Mouse (Mus musculus) left cerebral cortex, adult 6 months (tissue): ENCODE results near the gene Dclre1c. TPM values are rescaled to one million over a fixed set of nuclear protein-coding genes. Genes with fewer than 3 reads are reported as not detected.

Source experiments
- long read RNA-seq, 2 experiments: library from polyadenylated mRNA; unstranded; transcript quantifications; one replicate each; pipeline ENCODE4 v2.0.0; 2019 to 2020
- polyA plus RNA-seq: library from polyadenylated mRNA; unstranded; fragments of <200 nt; fragmentation: Nextera tagmentation; gene quantifications from 2 replicates; pipeline ENCODE4 v1.2.3, GENCODE M21; 2021

Dclre1c gene
- 3.8 TPM in 2 replicates for polyA plus RNA-seq
- long read RNA-seq, experiment 1, full-length matches to known transcripts = 18 of 29 reads
- long read RNA-seq, experiment 1, partial matches to known transcripts = 0 of 29 reads
- long read RNA-seq, experiment 1, other reads (novel, unspliced or antisense) = 11 of 29 reads
- long read RNA-seq, experiment 2, partial matches to known transcripts = 1 of 7 reads
- long read RNA-seq, experiment 2, other reads (novel, unspliced or antisense) = 2 of 7 reads

DNA sequence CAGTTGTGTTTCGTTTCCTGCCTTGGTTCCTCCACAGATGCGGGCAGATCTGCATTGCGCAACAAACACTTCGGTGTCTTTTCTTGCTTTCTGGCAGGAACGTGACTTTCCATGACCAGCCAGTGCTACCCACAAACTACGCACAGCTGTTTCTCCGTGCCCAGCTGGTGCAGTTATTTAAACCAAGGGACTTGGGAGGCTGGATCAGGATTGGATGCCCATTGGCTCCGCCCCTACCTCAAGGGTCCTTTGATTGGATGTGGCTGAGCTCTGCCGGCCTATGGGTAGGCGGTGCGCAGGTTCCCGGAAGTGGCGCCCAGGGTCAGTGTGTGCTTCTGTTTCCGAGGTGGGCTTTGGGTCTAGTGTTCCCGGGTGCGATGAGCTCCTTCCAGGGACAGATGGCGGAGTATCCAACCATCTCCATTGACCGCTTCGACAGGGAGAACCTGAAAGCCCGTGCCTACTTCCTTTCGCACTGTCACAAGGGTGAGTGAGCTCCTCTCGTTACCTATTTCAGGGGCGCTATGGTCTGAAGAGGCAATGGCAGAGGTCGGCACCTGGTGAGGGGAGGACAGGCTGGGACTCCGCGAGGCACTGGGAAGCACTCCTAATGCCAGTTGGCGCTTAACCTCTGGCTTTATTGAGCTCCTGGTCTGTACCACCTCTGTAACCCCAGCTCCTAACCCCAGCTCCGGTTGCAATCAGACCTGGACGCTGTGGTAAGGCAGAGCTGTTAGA, at the start of gene Dclre1c:
Gene Dclre1c, plus strand, starts transcription at position 291 of the 738 bp plus-strand sequence.

DNA sequence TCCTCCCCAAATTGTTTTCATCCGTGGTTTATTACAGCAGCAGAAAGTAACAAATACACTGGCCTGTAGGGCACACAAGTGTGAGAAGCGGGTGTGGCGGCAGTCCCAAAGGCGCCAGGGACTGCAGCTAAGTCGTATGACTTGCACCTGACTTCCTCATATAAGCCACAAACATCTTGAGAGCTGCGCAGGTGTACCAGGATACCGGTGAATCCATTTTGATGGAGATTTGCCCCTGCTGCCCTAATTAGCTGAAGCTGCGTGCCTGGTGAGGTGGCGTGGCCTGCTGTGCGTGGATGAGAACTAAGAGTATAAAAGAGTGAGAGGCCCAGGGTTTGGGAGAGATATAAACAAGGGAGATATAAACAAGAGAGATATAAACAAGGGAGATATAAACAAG, 26.8 kb upstream of the Dclre1c start, which contains the start of gene Olah:
Gene Olah, minus strand, starts transcription at position 101 of the 400 bp plus-strand sequence.

DNA sequence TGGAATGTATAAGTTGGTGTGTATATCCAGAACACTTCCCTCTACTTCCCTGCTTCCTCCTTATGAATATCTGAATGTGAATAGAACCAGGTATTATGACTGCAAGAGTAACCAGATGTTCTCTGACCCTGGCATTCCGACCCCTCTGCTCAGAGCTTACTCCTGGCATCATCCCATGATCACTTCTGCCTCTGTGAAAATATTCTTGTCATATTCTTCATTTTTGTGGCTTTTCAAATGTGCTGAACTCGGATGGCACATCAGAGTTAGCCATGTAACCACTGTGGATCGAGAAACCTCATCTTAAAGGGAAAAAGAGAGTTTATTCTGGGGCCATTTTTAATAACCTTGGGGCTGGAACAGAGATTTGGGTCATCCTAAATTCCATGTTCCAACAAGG, 1.4 kb upstream of the Dclre1c start, which contains the start of gene Meig1:
Gene Meig1, minus strand, starts transcription at position 101 of the 400 bp plus-strand sequence.

DNA sequence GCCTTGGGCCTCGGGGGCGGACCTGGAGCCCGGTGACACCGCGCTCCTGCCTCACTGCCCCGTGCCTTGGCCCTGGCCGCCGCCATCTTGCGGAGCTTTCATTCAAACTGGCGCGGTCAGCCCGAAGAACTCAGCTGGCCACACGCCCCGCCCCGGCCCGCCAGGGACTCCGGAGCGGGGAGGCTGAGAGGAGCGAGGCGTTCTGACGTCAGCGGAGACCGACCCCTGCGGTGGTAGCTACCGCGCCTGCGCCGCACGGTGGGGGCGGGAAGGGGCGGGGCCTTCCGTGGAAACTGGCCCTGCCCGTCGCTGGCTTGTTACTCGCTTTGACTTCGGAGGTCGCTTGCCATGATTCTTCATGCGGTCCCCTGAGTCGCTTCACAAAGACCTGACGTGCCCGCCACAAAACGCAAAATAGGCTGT, 50.9 kb downstream of the Dclre1c start, which contains the start of gene Suv39h2:
Gene Suv39h2, minus strand, starts transcription at position 171 of the 423 bp plus-strand sequence.

DNA sequence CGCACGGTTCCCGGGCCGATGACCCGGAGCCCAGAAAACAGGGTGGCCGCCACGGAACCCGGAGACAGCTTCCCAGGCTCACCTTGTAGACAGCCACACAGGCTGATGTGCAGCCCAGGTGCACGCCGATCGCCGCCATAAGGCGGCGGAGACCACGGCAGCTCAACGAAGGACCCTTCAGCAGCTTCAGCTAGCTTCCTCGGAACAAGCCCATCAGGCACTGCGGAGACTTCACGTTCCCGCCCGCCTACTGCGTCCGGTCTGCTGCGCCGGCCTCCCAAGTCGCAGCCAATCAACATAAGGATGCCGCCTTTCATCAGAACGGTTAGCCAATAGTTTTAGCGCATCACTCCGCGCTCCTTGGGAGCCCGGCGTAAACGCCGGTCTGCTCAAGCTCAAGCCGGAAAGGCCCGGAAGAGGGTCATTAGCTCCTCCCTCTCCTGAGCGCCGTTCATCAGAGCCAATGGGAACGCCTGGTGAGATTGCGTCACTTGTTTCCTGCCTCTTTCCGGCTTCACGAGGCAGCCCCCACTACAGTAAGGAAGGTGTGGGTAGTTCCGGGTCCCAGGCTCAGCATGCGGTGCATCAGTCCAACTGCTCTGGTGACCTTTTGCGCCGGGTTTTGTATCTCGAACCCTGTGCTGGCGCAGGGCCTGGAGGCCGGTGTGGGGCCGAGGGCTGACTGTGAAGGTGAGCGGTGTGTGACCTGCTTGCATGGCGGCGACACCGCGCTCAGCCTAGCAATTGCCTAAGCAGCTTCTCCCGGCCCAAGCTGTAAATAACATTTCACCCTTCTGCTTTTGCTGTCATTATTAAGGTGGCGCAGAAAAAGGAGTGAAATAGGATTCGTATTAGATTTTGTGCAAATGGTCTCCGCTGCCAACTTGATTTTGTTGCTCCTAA, 88.9 kb downstream of the Dclre1c start, which contains the start of the genes Gm45902, Hspa14 and Cdnf:
Gene Gm45902, minus strand, starts transcription at position 239 of the 903 bp plus-strand sequence.
Gene Hspa14, minus strand, starts transcription at position 263 of the 903 bp plus-strand sequence.
Gene Cdnf, plus strand, starts transcription at position 479 of the 903 bp plus-strand sequence.

Other genes starting within 250 kb of the Dclre1c start
- 90.1 and 160 TPM in 2 replicates for gene Nmt2, start 139.9 kb upstream of the Dclre1c start, polyA plus RNA-seq
- gene Rpp38, start 91.5 kb upstream of the Dclre1c start, polyA plus RNA-seq = 13.9 and 14.6 TPM in 2 replicates
- 1.3 and 2.3 TPM in 2 replicates for gene Acbd7, start 88.0 kb upstream of the Dclre1c start, polyA plus RNA-seq
- not detected in 2 replicates for gene Olah, start 26.9 kb upstream of the Dclre1c start, polyA plus RNA-seq
- 15.8 and 16.0 TPM in 2 replicates for gene Meig1, start 1.5 kb upstream of the Dclre1c start, polyA plus RNA-seq
- gene Suv39h2, start 50.9 kb downstream of the Dclre1c start, polyA plus RNA-seq = 1.3 and 3.8 TPM in 2 replicates
- 0.49 and 0.56 TPM in 2 replicates for gene Gm45902, start 88.7 kb downstream of the Dclre1c start, polyA plus RNA-seq
- 27.4 and 33.3 TPM in 2 replicates for gene Hspa14, start 88.7 kb downstream of the Dclre1c start, polyA plus RNA-seq
- 0.17 and 0.40 TPM in 2 replicates for gene Cdnf, start 88.9 kb downstream of the Dclre1c start, polyA plus RNA-seq
- 2.3 and 2.9 TPM in 2 replicates for gene Fam107b, start 146.4 kb downstream of the Dclre1c start, polyA plus RNA-seq